Mouse (Mus musculus) lung, postnatal 14 days (tissue): ENCODE measurements around the gene Gm13083.
"Not testable (repeated sequence)": the region's sequence is repeated elsewhere in the genome, so short reads cannot be mapped to it uniquely, and the experiment has no call there.

ENCODE experiments used
- DNase-seq: peaks from one replicate; pipeline ENCODE4 v3.0.0; 2021

The Gm13083 gene

GRCm38 (mm10) chr4:143614703-143615102, at the start of gene Gm13083:
TSS of gene Gm13083 (plus strand) at chr4:143615003.
- DNase-seq = not testable (repeated sequence)

GRCm38 (mm10) chr4:143611927-143612326, 2.9 kb upstream of the Gm13083 start:
- DNase-seq = not testable (repeated sequence)

GRCm38 (mm10) chr4:143618101-143618500, 3.3 kb downstream of the Gm13083 start:
- DNase-seq = not testable (repeated sequence)

DNA sequence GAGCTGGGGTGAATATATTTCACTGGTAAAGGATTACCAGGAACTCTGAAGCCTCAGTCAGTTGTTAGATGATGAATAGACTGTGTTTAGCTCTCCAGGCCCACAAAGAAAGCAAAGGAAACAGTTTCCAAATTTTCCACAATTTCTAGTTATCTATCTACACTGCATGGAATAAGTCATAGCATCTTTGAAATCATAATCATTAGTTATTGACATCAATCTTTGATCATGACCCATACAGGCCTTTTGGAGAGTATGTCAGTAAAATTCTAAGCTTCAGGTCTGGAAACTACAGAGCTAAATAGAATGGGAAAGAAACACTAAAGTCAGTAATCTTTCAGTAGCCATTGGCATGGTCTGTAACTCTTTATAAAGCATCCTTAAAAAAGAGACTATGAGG, 42.3 kb downstream of the Gm13083 start, which contains the start of gene Gm13088:
Gm13088 (minus strand) TSS at position 101 of the 400 bp plus-strand sequence.
- DNase-seq = not testable (repeated sequence)
